ENCODE assay signal across 23 mouse cellular contexts in genomic region chr8:91363272-91363860, GRCm38 (mm10). TPM values are rescaled to one million over a fixed set of nuclear protein-coding genes. Genes with fewer than 3 reads are reported as not detected.
DNase-seq lines count a peak whose midpoint lies in the region; ATAC-seq and TF ChIP-seq lines count a peak whose summit lies in the region.
"Had no signal": no experiment of that assay in that cellular context is flagged by ENCODE, and none has a peak within 500 bp of the region (broad histone marks: within the 10 kb centered on the region; RNA-seq: fewer than 3 reads in every experiment).

No protein-coding gene starts in this region.

- H3K9me3 ChIP-seq in heart, embryonic 13.5 days = no peaks in the 10 kb centered on the region
- H3K9me3 ChIP-seq in ES-Bruce4 (replicated peaks; ENCODE audit: control insufficient read depth, insufficient read depth, low read length, poor library complexity, severe bottlenecking) = peaks cover 4% of the 10 kb centered on the region; the same call in 1 of the 2 replicates
- no peaks in the 10 kb centered on the region for H3K9me3 ChIP-seq in forebrain, embryonic 16.5 days (ENCODE audit: control insufficient read depth, low read length)
- H3K9me3 ChIP-seq: forebrain, embryonic 12.5 days; G1E; hindbrain, embryonic 10.5 days; limb, embryonic 12.5 days; megakaryocyte, embryonic 14.5 days had no signal

- 80% methylated on average over 10 of the region's 10 CpGs for WGBS in heart, embryonic 13.5 days
- WGBS in liver, adult 2 months = 96% methylated on average over 10 of the region's 10 CpGs
- 84% methylated on average over 10 of the region's 10 CpGs for WGBS in forebrain, embryonic 16.5 days

- H3K79me2 ChIP-seq in liver, adult 2 months (ENCODE audit: control insufficient read depth, insufficient read depth, low read length) = peaks cover 24% of the 10 kb centered on the region

- no peak for DNase-seq in heart, postnatal 4 days
- no peak for DNase-seq in liver, adult 2 months (ENCODE audit: extremely low read depth, low read depth, low spot score)
- no peak for DNase-seq in liver
- DNase-seq in adrenal gland, adult 8-10 months = no peak
- DNase-seq: B cell, adult 2 months; cerebellum, adult 11 months; cerebellum, postnatal 14 days; gastrocnemius, postnatal 36 days; kidney, postnatal 10 days; lung, embryonic 14.5 days; right cerebral cortex, postnatal 14 days had no signal

- H3K36me3 ChIP-seq in heart, embryonic 13.5 days = no peaks in the 10 kb centered on the region
- H3K36me3 ChIP-seq in liver, adult 2 months (ENCODE audit: control insufficient read depth, insufficient read depth, low read length) = no peaks in the 10 kb centered on the region
- no peaks in the 10 kb centered on the region for H3K36me3 ChIP-seq in ES-Bruce4 (ENCODE audit: control insufficient read depth, insufficient read depth, low read length, poor library complexity, severe bottlenecking)
- no peaks in the 10 kb centered on the region for H3K36me3 ChIP-seq in forebrain, embryonic 16.5 days (ENCODE audit: control insufficient read depth, insufficient read depth)
- H3K36me3 ChIP-seq: forebrain, embryonic 12.5 days; limb, embryonic 12.5 days had no signal

- TF ChIP-seq EP300 in ES-Bruce4 (IDR thresholded peaks at IDR 0.05; ENCODE audit: insufficient read depth, low read depth, low read length) = no peak

- TF ChIP-seq POLR2A in liver, adult 2 months (IDR thresholded peaks at IDR 0.05; ENCODE audit: extremely low read depth, insufficient read depth, low read length) = no peak
- no peak for TF ChIP-seq POLR2A in ES-Bruce4 (IDR thresholded peaks at IDR 0.05; ENCODE audit: insufficient read depth, low read length)

- H3K27me3 ChIP-seq in heart, embryonic 13.5 days (replicated peaks) = no peaks in the 10 kb centered on the region
- H3K27me3 ChIP-seq in liver, adult 2 months (ENCODE audit: control insufficient read depth, insufficient read depth, low read length) = no peaks in the 10 kb centered on the region
- H3K27me3 ChIP-seq in ES-Bruce4 (ENCODE audit: control insufficient read depth, insufficient read depth, low read length, poor library complexity, severe bottlenecking) = no peaks in the 10 kb centered on the region; the same call in 1 of the 2 replicates
- H3K27me3 ChIP-seq in forebrain, embryonic 16.5 days (replicated peaks; ENCODE audit: control insufficient read depth, insufficient read depth, low read length) = 0 out of 2 replicates have a peak, but pooled peaks cover 4% of the 10 kb centered on the region
- H3K27me3 ChIP-seq: megakaryocyte, embryonic 14.5 days had no signal

- 0 out of 2 replicates have a peak, but pooled peaks have one; percentile 18 for TF ChIP-seq CTCF in liver, adult 2 months (IDR thresholded peaks at IDR 0.05; ENCODE audit: low read depth, low read length)
- TF ChIP-seq CTCF in ES-Bruce4 (IDR thresholded peaks at IDR 0.05; ENCODE audit: low read depth, low read length) = peak; percentile 69

- no peak overlapping the region for H3K4me2 ChIP-seq in heart, embryonic 13.5 days
- no peak overlapping the region for H3K4me2 ChIP-seq in forebrain, embryonic 16.5 days (ENCODE audit: low read length)
- H3K4me2 ChIP-seq: forebrain, embryonic 12.5 days; limb, embryonic 12.5 days; lung, embryonic 14.5 days had no signal

- H3K27ac ChIP-seq in heart, embryonic 13.5 days (replicated peaks) = peak overlapping the region; percentile 84
- no peak overlapping the region for H3K27ac ChIP-seq in liver, adult 2 months (replicated peaks; ENCODE audit: insufficient read depth, low read depth, low read length)
- no peak overlapping the region for H3K27ac ChIP-seq in ES-Bruce4 (ENCODE audit: insufficient read depth, low read length)
- H3K27ac ChIP-seq in forebrain, embryonic 16.5 days (ENCODE audit: low read length) = no peak overlapping the region
- H3K27ac ChIP-seq: forebrain, embryonic 12.5 days; hindbrain, embryonic 10.5 days; layer of hippocampus, adult 2 months; limb, embryonic 12.5 days had no signal

- peaks cover 56% of the 10 kb centered on the region for H3K4me1 ChIP-seq in heart, embryonic 13.5 days
- no peaks in the 10 kb centered on the region for H3K4me1 ChIP-seq in liver, adult 2 months (ENCODE audit: control insufficient read depth, insufficient read depth, low read length)
- H3K4me1 ChIP-seq in ES-Bruce4 (ENCODE audit: control insufficient read depth, insufficient read depth, low read length) = peaks cover 2% of the 10 kb centered on the region
- peaks cover 15% of the 10 kb centered on the region for H3K4me1 ChIP-seq in forebrain, embryonic 16.5 days (replicated peaks; ENCODE audit: control insufficient read depth, insufficient read depth, low read length)

- no peak overlapping the region for H3K9ac ChIP-seq in heart, embryonic 13.5 days
- no peak overlapping the region for H3K9ac ChIP-seq in liver, adult 2 months (ENCODE audit: low read depth, low read length)
- H3K9ac ChIP-seq in ES-Bruce4 (ENCODE audit: low read depth, poor library complexity, severe bottlenecking) = no peak overlapping the region
- no peak overlapping the region for H3K9ac ChIP-seq in forebrain, embryonic 16.5 days (replicated peaks; ENCODE audit: low read depth, low read length)
- H3K9ac ChIP-seq: forebrain, embryonic 12.5 days; limb, embryonic 12.5 days; lung, embryonic 14.5 days had no signal

- no peak overlapping the region for H3K4me3 ChIP-seq in heart, embryonic 13.5 days
- H3K4me3 ChIP-seq in liver, adult 2 months (ENCODE audit: insufficient read depth, low read depth, low read length) = no peak overlapping the region
- no peak overlapping the region for H3K4me3 ChIP-seq in ES-Bruce4 (ENCODE audit: low read depth, low read length)
- no peak overlapping the region for H3K4me3 ChIP-seq in forebrain, embryonic 16.5 days (replicated peaks; ENCODE audit: low read length)
- H3K4me3 ChIP-seq: forebrain, embryonic 12.5 days; hindbrain, embryonic 10.5 days; layer of hippocampus, adult 2 months; limb, embryonic 12.5 days; megakaryocyte, embryonic 14.5 days had no signal

- no peak for ATAC-seq in heart, embryonic 13.5 days (ENCODE audit: extremely low read depth, insufficient number of reproducible peaks, low FRiP score, low TSS enrichment)
- ATAC-seq in megakaryocyte, adult 5-6 weeks (ENCODE audit: poor library complexity, severe bottlenecking) = peak; percentile 63
- no peak for ATAC-seq in forebrain, embryonic 16.5 days
- ATAC-seq: inflammation-experienced regulatory T-cells, adult 6 months; midbrain, embryonic 16.5 days had no signal

RNA-seq across cellular contexts. Expression of gene Fto, which starts 50.0 kb away (rescaled TPM):
- polyA plus RNA-seq in heart, embryonic 13.5 days (2015; fragmentation: Nextera tagmentation; extraction: Ambion mirVana) = 64.3 and 66.0 TPM in 2 replicates
- total RNA-seq in heart, postnatal 4 days (2021) = 10 to 100 TPM; 81.5 to 87.0 TPM
- total RNA-seq in liver, adult 2 months (2014; rRNA removed) = 14.1 and 16.0 TPM in 2 replicates
- polyA plus RNA-seq in liver, adult 2 months (2012; rRNA removed) = 14.4 and 15.6 TPM in 2 replicates
- polyA plus RNA-seq in ES-Bruce4 (2011; ENCODE audit: insufficient read depth, insufficient read length, low read depth, missing spikeins) = 58.5 and 61.2 TPM in 2 replicates
- 28.9 and 33.6 TPM in 2 replicates for total RNA-seq in megakaryocyte, adult 5-6 weeks (2015)
- total RNA-seq in megakaryocyte, adult 5-6 weeks (2017) = 13.8 and 14.0 TPM in 2 replicates
- 100 to 1,000 TPM in 1 of 4 experiments, 10 to 100 TPM in 3; 73.8 to 102 (median 86.6) TPM for total RNA-seq in adrenal gland, adult 8-10 months (2022)
- 123 and 132 TPM in 2 replicates for polyA plus RNA-seq in forebrain, embryonic 16.5 days (2015; fragmentation: Nextera tagmentation; extraction: Ambion mirVana)

RNA-seq across cellular contexts. Expression of gene Rpgrip1l, which starts 50.3 kb away (rescaled TPM):
- polyA plus RNA-seq in heart, embryonic 13.5 days (2015; fragmentation: Nextera tagmentation; extraction: Ambion mirVana) = 6.2 and 6.9 TPM in 2 replicates
- total RNA-seq in heart, postnatal 4 days (2021) = 1 to 10 TPM; 3.5 to 4.9 TPM
- 2.5 and 2.6 TPM in 2 replicates for total RNA-seq in liver, adult 2 months (2014; rRNA removed)
- 0.21 and 0.22 TPM in 2 replicates for polyA plus RNA-seq in liver, adult 2 months (2012; rRNA removed)
- 6.1 and 9.9 TPM in 2 replicates for polyA plus RNA-seq in ES-Bruce4 (2011; ENCODE audit: insufficient read depth, insufficient read length, low read depth, missing spikeins)
- total RNA-seq in megakaryocyte, adult 5-6 weeks (2015) = 3.5 and 7.1 TPM in 2 replicates
- total RNA-seq in megakaryocyte, adult 5-6 weeks (2017) = 3.9 TPM in 2 replicates
- 10 to 100 TPM in 2 of 4 experiments, 1 to 10 TPM in 2; 4.8 to 14.5 (median 10.4) TPM for total RNA-seq in adrenal gland, adult 8-10 months (2022)
- 13.5 and 13.7 TPM in 2 replicates for polyA plus RNA-seq in forebrain, embryonic 16.5 days (2015; fragmentation: Nextera tagmentation; extraction: Ambion mirVana)
